Mouse (Mus musculus) lung, adult 2 months (tissue): ENCODE measurements around the gene Cd276.

Source experiments
- CTCF ChIP-seq: fragments of 200-500 bp; IDR thresholded peaks from 2 replicates; pipeline ENCODE4 v1.5.1; 2011; ENCODE audit warnings: mild to moderate bottlenecking, low read length, control low read depth; ENCODE audit not compliant: insufficient read depth
- POLR2A ChIP-seq: fragments of 200-500 bp; IDR thresholded peaks from 2 replicates; pipeline ENCODE4 v1.6.1; 2011; ENCODE audit warnings: low read depth, mild to moderate bottlenecking, control low read depth, low read length, borderline replicate concordance; ENCODE audit errors: extremely low read depth

DNA sequence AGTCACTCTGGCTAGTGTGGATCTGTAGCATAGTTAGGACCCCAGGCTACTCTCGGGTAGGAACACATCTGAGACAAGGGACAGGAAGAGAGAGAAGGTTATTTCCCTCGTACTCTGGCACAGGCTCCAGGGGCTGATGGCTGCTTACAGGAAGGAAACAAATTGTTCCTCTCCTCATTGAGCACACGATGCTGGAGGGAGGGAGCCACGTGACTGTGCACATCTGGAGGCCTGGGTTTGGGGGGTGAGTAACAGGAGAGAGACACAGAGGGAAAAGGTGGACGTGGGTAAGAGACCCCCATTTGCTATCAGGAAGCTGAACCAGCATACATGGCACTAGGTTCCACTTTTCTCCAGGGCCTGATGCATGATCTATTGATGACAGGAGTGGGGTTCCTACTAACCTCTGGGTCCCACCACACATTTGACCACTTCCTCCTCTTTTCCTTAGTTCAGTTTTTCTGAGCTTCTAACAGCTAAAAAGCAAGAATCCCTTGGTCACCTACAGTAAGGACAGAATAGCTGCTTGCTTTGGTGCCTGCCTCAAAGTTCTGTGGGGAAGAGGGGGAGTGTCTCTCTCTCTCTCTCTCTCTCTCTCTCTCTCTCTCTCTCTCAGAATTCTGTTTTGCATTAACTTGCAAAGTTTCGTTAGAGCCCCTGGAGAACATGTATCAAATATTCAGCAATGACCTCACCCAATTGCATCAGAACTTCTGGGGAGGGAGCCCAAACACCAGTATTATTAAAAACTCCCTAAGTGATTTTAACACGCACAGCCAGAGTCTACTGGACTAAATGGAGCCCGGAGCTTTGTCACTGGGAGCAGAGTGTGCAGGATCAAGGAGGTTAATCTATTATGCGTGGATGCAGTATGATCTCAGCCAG is 37.1 kb downstream of the Cd276 start:
- TF ChIP-seq POLR2A = no peak
- no peak for TF ChIP-seq CTCF
